Mouse (Mus musculus): ENCODE measurements around the gene Prl8a6.

The Prl8a6 gene

DNA sequence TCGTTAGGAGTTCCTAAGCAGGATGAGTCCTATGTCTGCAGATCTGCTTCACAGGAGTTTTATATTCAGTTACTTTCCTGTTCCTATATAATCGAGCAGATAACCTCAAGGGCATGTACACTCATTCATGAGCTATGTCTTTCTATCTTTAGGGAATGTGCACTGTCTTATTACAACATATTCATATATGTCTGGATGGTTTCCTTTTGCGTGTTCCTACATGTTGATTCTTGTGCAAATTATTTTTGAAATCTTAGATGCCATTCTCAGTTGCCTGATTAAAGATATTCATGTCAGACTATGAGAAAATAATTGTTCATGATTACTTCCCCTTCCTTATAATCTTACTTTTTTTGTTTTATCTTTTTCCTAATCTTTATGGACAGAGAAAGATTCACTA, at the start of gene Prl8a6:
Gene Prl8a6 (minus strand): TSS at position 101 of the 400 bp plus-strand sequence.
- no peak for DNase-seq

DNA sequence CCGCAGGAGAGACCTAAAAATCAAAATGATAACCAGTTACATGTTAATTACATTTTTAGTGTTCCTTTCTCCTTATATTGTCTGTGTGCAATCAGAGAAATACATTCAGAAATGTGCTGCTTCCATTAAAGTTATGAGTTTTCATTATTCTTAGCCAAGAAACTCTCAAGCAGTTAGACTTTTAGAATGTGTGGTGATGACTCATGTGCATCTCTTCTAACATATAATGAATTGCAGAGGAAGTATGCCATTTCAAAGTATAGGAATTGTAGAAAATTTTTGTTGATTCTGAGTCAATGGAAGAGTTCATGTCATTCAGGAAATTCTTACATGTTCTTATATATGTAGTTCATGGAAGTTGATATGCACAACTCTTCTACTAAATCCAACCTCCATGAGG, 5.3 kb downstream of the Prl8a6 start:
- no peak for DNase-seq

DNA sequence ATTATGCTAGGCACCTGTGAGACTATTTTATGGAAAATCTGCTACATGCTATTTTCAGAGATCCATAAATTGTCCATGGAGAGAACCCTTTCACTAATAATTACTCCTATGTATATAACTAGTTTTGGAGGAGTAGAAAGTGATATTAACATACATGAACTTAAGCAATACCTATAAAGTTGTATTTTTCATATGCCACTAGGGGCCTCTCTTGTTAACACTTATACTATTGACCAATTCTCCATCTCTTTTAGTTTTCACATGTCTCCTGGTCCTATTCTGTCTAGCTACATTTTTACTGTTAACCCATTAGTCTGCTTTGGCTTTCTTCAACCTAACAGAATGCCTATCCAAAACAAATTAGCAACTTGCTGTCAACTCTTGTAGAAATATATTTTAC, 24.8 kb downstream of the Prl8a6 start:
- no peak for DNase-seq

DNA sequence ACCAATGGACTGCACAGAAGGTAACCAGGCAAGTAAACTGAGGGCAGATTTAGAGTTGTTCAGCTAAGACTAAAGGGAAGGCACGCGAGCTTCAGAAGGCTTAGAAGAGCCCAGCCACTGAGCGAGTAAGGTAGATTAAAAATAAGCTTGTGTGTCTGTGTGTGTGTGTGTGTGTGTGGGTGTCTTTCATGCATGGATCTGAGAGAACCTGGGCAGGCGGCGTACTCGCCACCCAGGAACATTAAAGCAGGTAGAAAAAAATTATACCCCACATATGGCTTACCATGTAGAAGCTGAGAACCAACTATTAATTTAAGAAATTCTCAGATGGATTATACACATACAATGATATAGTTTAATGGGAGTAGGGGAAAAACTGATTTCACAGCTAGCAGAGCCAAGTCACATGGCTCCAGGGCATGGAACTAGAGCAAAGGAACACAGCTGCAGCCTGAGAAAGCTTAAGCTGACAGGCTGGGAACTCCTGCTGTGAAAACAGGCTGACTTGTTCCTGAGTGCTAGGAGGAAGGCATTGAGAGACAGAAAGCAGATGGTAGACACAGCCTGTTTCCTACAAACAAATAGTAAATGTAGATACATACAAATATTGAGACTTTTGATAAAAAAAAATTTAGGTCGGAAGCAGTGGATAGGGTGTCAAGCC, 39.3 kb downstream of the Prl8a6 start:
- DNase-seq, result no peak

DNA sequence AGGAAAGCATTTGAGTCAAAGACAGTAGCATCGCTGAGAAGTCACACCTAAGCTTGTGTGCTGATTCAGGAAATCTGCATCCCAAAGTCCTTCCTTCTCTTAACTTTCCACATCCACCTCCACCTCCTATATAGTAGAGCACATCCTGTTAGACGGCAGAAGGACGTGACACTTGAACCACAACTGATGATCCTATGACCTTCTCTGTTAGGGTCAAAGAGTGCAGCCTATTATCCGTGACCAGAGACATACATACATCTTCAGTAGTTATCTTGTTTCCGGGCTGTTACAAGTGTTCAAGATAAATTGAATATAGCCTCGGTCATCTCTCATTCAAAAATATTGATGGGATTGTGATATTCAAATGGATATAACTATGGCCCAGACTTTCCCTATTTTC, 47.7 kb downstream of the Prl8a6 start, which contains the start of gene Prl2b1:
Gene Prl2b1 (minus strand): TSS at position 101 of the 400 bp plus-strand sequence.
- no peak for DNase-seq
